Mouse (Mus musculus) megakaryocyte-erythroid progenitor cell, adult 5-6 weeks (primary cell): ENCODE results near the gene Olfr181. TPM values are rescaled to one million over a fixed set of nuclear protein-coding genes. Genes with fewer than 3 reads are reported as not detected.

Experiments
- ATAC-seq: replicated peaks from 2 replicates; pipeline ENCODE4 v1.8.0; 2016; ENCODE audit warnings: mild to moderate bottlenecking, inconsistent platforms; ENCODE audit not compliant: severe bottlenecking, poor library complexity, low FRiP score, low TSS enrichment
- total RNA-seq, 2 experiments: library from RNA; stranded (forward) in 1 of 2; stranded (reverse) in 1 of 2; fragments of 200-1000, 215-1000 nt in 1 of 2; fragments of >200 nt in 1 of 2; fragmentation: Nextera tagmentation in 1 of 2; gene quantifications; 2 replicates each; pipeline ENCODE4 v1.2.3; 2014 to 2017

Olfr181 gene
- total RNA-seq (2014; fragmentation: Nextera tagmentation) (not detected in 2 replicates), total RNA-seq (2017) (not detected in 2 replicates)

DNA sequence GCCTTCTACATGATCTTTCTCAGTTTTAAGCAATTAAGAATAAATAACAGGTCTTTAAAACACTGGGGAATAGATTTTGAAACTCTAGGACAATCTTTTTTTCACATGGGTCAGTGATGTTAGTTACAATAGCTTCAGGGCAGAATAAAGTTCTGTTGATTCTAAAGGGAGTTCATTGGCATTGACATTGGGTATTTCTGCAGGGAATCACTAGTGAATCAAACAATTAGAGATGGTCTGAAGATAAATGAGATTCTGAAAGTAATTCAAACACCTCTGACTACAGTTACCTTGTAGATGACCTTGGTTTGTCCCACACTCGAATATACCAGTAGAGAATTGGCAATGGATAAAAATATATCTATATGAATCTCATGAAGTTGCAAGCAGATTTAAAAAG, at the start of gene Olfr181:
Olfr181 (minus strand) TSS at position 101 of the 400 bp plus-strand sequence.
- no peak for ATAC-seq

DNA sequence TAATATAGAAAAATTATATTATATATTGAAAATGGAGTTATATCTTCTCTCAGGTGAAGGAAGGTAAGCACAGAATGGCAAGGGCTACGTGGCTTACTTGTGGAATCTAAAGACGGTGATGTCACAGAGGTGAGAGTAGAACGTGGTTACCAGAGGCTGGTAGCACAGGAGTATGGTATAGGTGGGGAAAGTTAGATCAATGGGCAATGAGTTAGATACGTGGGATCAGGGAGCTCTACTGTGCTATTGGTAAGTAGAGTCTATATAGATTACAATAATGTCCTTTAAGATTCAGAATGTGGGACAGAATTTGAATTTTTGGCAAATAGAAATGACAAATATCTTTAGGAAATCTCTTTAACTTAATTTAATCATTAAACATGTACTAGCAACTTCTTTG, 737 bp upstream of the Olfr181 start, which contains the start of gene Olfr180:
Olfr180 (minus strand) TSS at position 101 of the 400 bp plus-strand sequence.
- no peak for ATAC-seq

DNA sequence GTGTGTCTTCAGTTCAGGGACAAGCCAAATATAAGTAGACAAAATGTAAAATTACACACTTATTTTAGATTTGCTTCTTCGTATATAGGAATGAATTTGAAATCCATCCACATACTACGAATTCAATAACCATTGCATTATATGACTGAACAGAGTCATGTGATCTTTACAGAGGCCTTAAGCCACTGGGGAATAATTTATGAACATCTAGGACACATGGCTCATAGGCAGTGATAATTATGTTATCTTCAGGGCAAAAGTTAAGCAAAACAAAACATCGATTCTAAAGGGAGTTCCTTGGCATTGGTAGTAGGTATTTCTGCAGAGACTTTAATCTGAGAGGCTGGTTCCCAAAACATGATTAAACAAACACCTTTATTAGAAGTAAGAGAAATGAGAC, 36.6 kb downstream of the Olfr181 start, which contains the start of gene Olfr178:
Olfr178 (minus strand) TSS at position 101 of the 400 bp plus-strand sequence.
- ATAC-seq: no peak

DNA sequence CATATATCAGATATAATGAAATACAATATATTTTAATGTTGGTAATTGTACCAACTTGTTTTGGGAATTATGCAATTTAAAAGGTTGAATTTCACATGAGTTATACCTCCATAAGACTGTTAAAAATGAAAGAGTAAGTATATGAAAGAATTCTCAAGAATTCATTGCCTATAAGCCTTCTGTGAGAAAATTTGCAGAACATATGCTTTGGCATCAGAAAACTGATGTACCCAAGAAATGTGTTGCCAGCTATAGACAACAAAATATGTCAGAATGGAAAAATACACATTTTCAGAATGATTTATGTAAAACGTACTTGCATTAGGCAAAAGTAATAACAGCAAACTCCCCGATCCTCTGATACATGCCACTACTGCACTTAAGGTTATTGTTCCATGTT, 44.1 kb downstream of the Olfr181 start:
- no peak for ATAC-seq

Other genes starting within 250 kb of the Olfr181 start
- not detected in 2 replicates for gene Gpr15, start 209.7 kb downstream of the Olfr181 start, total RNA-seq (2014; fragmentation: Nextera tagmentation)
- gene Gpr15, start 209.7 kb downstream of the Olfr181 start, total RNA-seq (2017): not detected in 2 replicates
- gene Cldnd1, start 200.8 kb downstream of the Olfr181 start, total RNA-seq (2014; fragmentation: Nextera tagmentation): 40.0 and 41.1 TPM in 2 replicates
- gene Cldnd1, start 200.8 kb downstream of the Olfr181 start, total RNA-seq (2017): 16.4 and 36.4 TPM in 2 replicates
- not detected in 2 replicates for gene Olfr172, start 165.6 kb downstream of the Olfr181 start, total RNA-seq (2014; fragmentation: Nextera tagmentation)
- gene Olfr172, start 165.6 kb downstream of the Olfr181 start, total RNA-seq (2017): not detected in 2 replicates
- gene Olfr173, start 128.5 kb downstream of the Olfr181 start, total RNA-seq (2014; fragmentation: Nextera tagmentation): not detected in 2 replicates
- gene Olfr173, start 128.5 kb downstream of the Olfr181 start, total RNA-seq (2017): not detected in 2 replicates
- gene Olfr175-ps1, start 102.0 kb downstream of the Olfr181 start, total RNA-seq (2014; fragmentation: Nextera tagmentation): not detected in 2 replicates
- not detected in 2 replicates for gene Olfr175-ps1, start 102.0 kb downstream of the Olfr181 start, total RNA-seq (2017)
- gene Olfr177, start 54.0 kb downstream of the Olfr181 start, total RNA-seq (2014; fragmentation: Nextera tagmentation): not detected in 2 replicates
- not detected in 2 replicates for gene Olfr177, start 54.0 kb downstream of the Olfr181 start, total RNA-seq (2017)
- not detected in 2 replicates for gene Olfr178, start 36.7 kb downstream of the Olfr181 start, total RNA-seq (2014; fragmentation: Nextera tagmentation)
- not detected in 2 replicates for gene Olfr178, start 36.7 kb downstream of the Olfr181 start, total RNA-seq (2017)
- gene Olfr180, start 637 bp upstream of the Olfr181 start, total RNA-seq (2014; fragmentation: Nextera tagmentation): not detected in 2 replicates
- not detected in 2 replicates for gene Olfr180, start 637 bp upstream of the Olfr181 start, total RNA-seq (2017)
- not detected in 2 replicates for gene Olfr183, start 66.6 kb upstream of the Olfr181 start, total RNA-seq (2014; fragmentation: Nextera tagmentation)
- not detected in 2 replicates for gene Olfr183, start 66.6 kb upstream of the Olfr181 start, total RNA-seq (2017)
- not detected in 2 replicates for gene Olfr186, start 101.5 kb upstream of the Olfr181 start, total RNA-seq (2014; fragmentation: Nextera tagmentation)
- gene Olfr186, start 101.5 kb upstream of the Olfr181 start, total RNA-seq (2017): not detected in 2 replicates
- not detected in 2 replicates for gene Olfr187, start 111.0 kb upstream of the Olfr181 start, total RNA-seq (2014; fragmentation: Nextera tagmentation)
- not detected in 2 replicates for gene Olfr187, start 111.0 kb upstream of the Olfr181 start, total RNA-seq (2017)
- gene Olfr190, start 149.2 kb upstream of the Olfr181 start, total RNA-seq (2014; fragmentation: Nextera tagmentation): not detected in 2 replicates
- not detected in 2 replicates for gene Olfr190, start 149.2 kb upstream of the Olfr181 start, total RNA-seq (2017)
- not detected in 2 replicates for gene Olfr191, start 161.1 kb upstream of the Olfr181 start, total RNA-seq (2014; fragmentation: Nextera tagmentation)
- gene Olfr191, start 161.1 kb upstream of the Olfr181 start, total RNA-seq (2017): not detected in 2 replicates
- gene Olfr193, start 183.1 kb upstream of the Olfr181 start, total RNA-seq (2014; fragmentation: Nextera tagmentation): not detected in 2 replicates
- gene Olfr193, start 183.1 kb upstream of the Olfr181 start, total RNA-seq (2017): not detected in 2 replicates
- not detected in 2 replicates for gene Olfr194, start 192.3 kb upstream of the Olfr181 start, total RNA-seq (2014; fragmentation: Nextera tagmentation)
- gene Olfr194, start 192.3 kb upstream of the Olfr181 start, total RNA-seq (2017): not detected in 2 replicates
- gene Olfr195, start 218.3 kb upstream of the Olfr181 start, total RNA-seq (2014; fragmentation: Nextera tagmentation): not detected in 2 replicates
- not detected in 2 replicates for gene Olfr195, start 218.3 kb upstream of the Olfr181 start, total RNA-seq (2017)
- gene Olfr196, start 241.7 kb upstream of the Olfr181 start, total RNA-seq (2014; fragmentation: Nextera tagmentation): not detected in 2 replicates
- gene Olfr196, start 241.7 kb upstream of the Olfr181 start, total RNA-seq (2017): not detected in 2 replicates